8 mouse cellular contexts compared by ENCODE assay signal in genomic region chr11:6527256-6528185, GRCm38 (mm10). TPM values are rescaled to one million over a fixed set of nuclear protein-coding genes. Genes with fewer than 3 reads are reported as not detected.
A peak's percentile ranks its signal among the peaks of the same experiment; 100 is the strongest.
DNase-seq lines count a peak whose midpoint lies in the region; ATAC-seq and TF ChIP-seq lines count a peak whose summit lies in the region.

No protein-coding gene starts in this region.

- H3K4me3 ChIP-seq in thymus, adult 2 months (ENCODE audit: control insufficient read depth, insufficient read depth, low read length) = peak overlapping the region; percentile 71
- H3K4me3 ChIP-seq in limb, embryonic 11.5 days (ENCODE audit: low read depth, low read length) = peak overlapping the region; percentile 68
- peak overlapping the region; percentile 73 for H3K4me3 ChIP-seq in stomach, embryonic 14.5 days (ENCODE audit: low read depth, low read length)

- peak overlapping the region; percentile 77 for H3K9ac ChIP-seq in limb, embryonic 11.5 days (ENCODE audit: low read length)
- peak overlapping the region; percentile 90 for H3K9ac ChIP-seq in stomach, embryonic 14.5 days (replicated peaks; ENCODE audit: low read depth, low read length)

- no peak for ATAC-seq in limb, embryonic 11.5 days (ENCODE audit: insufficient number of reproducible peaks, low FRiP score, low TSS enrichment, low read depth)
- 0 out of 2 replicates have a peak, but pooled peaks have one; percentile 0 for ATAC-seq in stomach, embryonic 14.5 days (ENCODE audit: insufficient number of reproducible peaks, insufficient read depth, low FRiP score, low read depth)

- no peak for TF ChIP-seq CTCF in thymus, adult 2 months (IDR thresholded peaks at IDR 0.05; ENCODE audit: borderline replicate concordance, control insufficient read depth, extremely low read depth, insufficient read depth, low read length, poor library complexity)

- H3K27me3 ChIP-seq in thymus, adult 2 months (ENCODE audit: control insufficient read depth, insufficient read depth, low read length) = no peaks in the 10 kb centered on the region
- no peaks in the 10 kb centered on the region for H3K27me3 ChIP-seq in limb, embryonic 11.5 days (ENCODE audit: control insufficient read depth, insufficient read depth, low read length)
- H3K27me3 ChIP-seq in stomach, embryonic 14.5 days (ENCODE audit: control insufficient read depth, insufficient read depth, low read length) = no peaks in the 10 kb centered on the region

- H3K9me3 ChIP-seq in limb, embryonic 11.5 days (ENCODE audit: control insufficient read depth, low read length) = no peaks in the 10 kb centered on the region
- no peaks in the 10 kb centered on the region for H3K9me3 ChIP-seq in stomach, embryonic 14.5 days (ENCODE audit: control insufficient read depth, low read depth, low read length)

- WGBS in thymus, adult 2 months = 3% methylated on average over 10 of the region's 10 CpGs
- 15% methylated on average over 10 of the region's 10 CpGs for WGBS in limb, embryonic 11.5 days
- 15% methylated on average over 10 of the region's 10 CpGs for WGBS in stomach, embryonic 14.5 days

- no peak for TF ChIP-seq POLR2A in thymus, adult 2 months (IDR thresholded peaks at IDR 0.05; ENCODE audit: control insufficient read depth, extremely low read depth, insufficient read depth, low read length, poor library complexity)

- H3K4me2 ChIP-seq in limb, embryonic 11.5 days (ENCODE audit: low read depth, severe bottlenecking) = peak overlapping the region; percentile 88
- H3K4me2 ChIP-seq in stomach, embryonic 14.5 days (replicated peaks; ENCODE audit: low read depth, low read length) = peak overlapping the region; percentile 80

- peak overlapping the region; percentile 53 for H3K27ac ChIP-seq in thymus, adult 2 months (ENCODE audit: control insufficient read depth, insufficient read depth, low read length)
- peak overlapping the region; percentile 70; the same call in 1 of the 2 replicates for H3K27ac ChIP-seq in limb, embryonic 11.5 days (replicated peaks; ENCODE audit: low read depth, low read length)
- H3K27ac ChIP-seq in stomach, embryonic 14.5 days (ENCODE audit: low read length) = peak overlapping the region; percentile 86

- H3K36me3 ChIP-seq in thymus, adult 2 months (ENCODE audit: control insufficient read depth, insufficient read depth, low read length) = peaks cover 19% of the 10 kb centered on the region
- H3K36me3 ChIP-seq in limb, embryonic 11.5 days (ENCODE audit: control insufficient read depth, insufficient read depth, low read length) = peaks cover 16% of the 10 kb centered on the region; the same call in 1 of the 2 replicates
- peaks cover 28% of the 10 kb centered on the region for H3K36me3 ChIP-seq in stomach, embryonic 14.5 days (ENCODE audit: control insufficient read depth, insufficient read depth, low read length)

- peak; percentile 25 for DNase-seq in adrenal gland, adult 2 months
- no peak for DNase-seq in adrenal gland, postnatal 10 days
- DNase-seq in thymus, adult 2 months = no peak
- no peak for DNase-seq in thymus, postnatal 25 days
- DNase-seq in limb, embryonic 11.5 days (ENCODE audit: low spot score) = no peak
- DNase-seq in layer of hippocampus, adult 8-10 months (ENCODE audit: low spot score in 2 of 2) = no peak
- DNase-seq in right cerebral cortex, postnatal 25 days = no peak

- H3K4me1 ChIP-seq in thymus, adult 2 months (replicated peaks; ENCODE audit: control insufficient read depth, insufficient read depth, low read length) = peaks cover 11% of the 10 kb centered on the region
- no peaks in the 10 kb centered on the region for H3K4me1 ChIP-seq in limb, embryonic 11.5 days (ENCODE audit: control insufficient read depth, insufficient read depth, low read length)
- no peaks in the 10 kb centered on the region for H3K4me1 ChIP-seq in stomach, embryonic 14.5 days (ENCODE audit: control insufficient read depth, insufficient read depth, low read length)

RNA-seq across cellular contexts. Expression of gene Myo1g, which starts 6.8 kb away (rescaled TPM):
- total RNA-seq in adrenal gland, adult 2 months (2021) = 1 to 10 TPM; 2.1 to 2.6 TPM
- polyA plus RNA-seq in adrenal gland, adult 2 months (2012; rRNA removed) = 3.8 and 4.7 TPM in 2 replicates
- total RNA-seq in adrenal gland, postnatal 10 days (2021) = 1 to 10 TPM; 6.3 to 6.5 TPM
- polyA plus RNA-seq in thymus, adult 2 months (2012; rRNA removed) = 202 and 216 TPM in 2 replicates
- polyA plus RNA-seq in limb, embryonic 11.5 days (2014; fragmentation: Nextera tagmentation; extraction: Ambion mirVana) = 0.64 and 0.74 TPM in 2 replicates
- polyA plus RNA-seq in stomach, embryonic 14.5 days (2014; fragmentation: Nextera tagmentation; extraction: Ambion mirVana) = 1.1 and 1.3 TPM in 2 replicates
- total RNA-seq in layer of hippocampus, adult 8-10 months (2022) = 1 to 10 TPM in 1 of 4 experiments, under 1 TPM in 3; 0.39 to 1.3 (median 0.51) TPM

RNA-seq across cellular contexts. Expression of gene Ccm2, which starts 19.2 kb away (rescaled TPM):
- 10 to 100 TPM; 38.8 to 47.9 TPM for total RNA-seq in adrenal gland, adult 2 months (2021)
- 47.0 and 48.1 TPM in 2 replicates for polyA plus RNA-seq in adrenal gland, adult 2 months (2012; rRNA removed)
- 10 to 100 TPM; 46.4 to 47.5 TPM for total RNA-seq in adrenal gland, postnatal 10 days (2021)
- 450 and 470 TPM in 2 replicates for polyA plus RNA-seq in thymus, adult 2 months (2012; rRNA removed)
- polyA plus RNA-seq in limb, embryonic 11.5 days (2014; fragmentation: Nextera tagmentation; extraction: Ambion mirVana) = 95.1 and 96.9 TPM in 2 replicates
- polyA plus RNA-seq in stomach, embryonic 14.5 days (2014; fragmentation: Nextera tagmentation; extraction: Ambion mirVana) = 82.8 and 86.2 TPM in 2 replicates
- total RNA-seq in layer of hippocampus, adult 8-10 months (2022) = 10 to 100 TPM; 47.4 to 53.9 (median 52.2) TPM

RNA-seq across cellular contexts. Expression of gene Purb, which starts 51.8 kb away (rescaled TPM):
- total RNA-seq in adrenal gland, adult 2 months (2021) = 10 to 100 TPM; 48.9 to 58.7 TPM
- 10.1 and 11.0 TPM in 2 replicates for polyA plus RNA-seq in adrenal gland, adult 2 months (2012; rRNA removed)
- total RNA-seq in adrenal gland, postnatal 10 days (2021) = 10 to 100 TPM; 62.7 to 71.0 TPM
- 12.7 and 17.8 TPM in 2 replicates for polyA plus RNA-seq in thymus, adult 2 months (2012; rRNA removed)
- polyA plus RNA-seq in limb, embryonic 11.5 days (2014; fragmentation: Nextera tagmentation; extraction: Ambion mirVana) = 15.3 and 16.4 TPM in 2 replicates
- polyA plus RNA-seq in stomach, embryonic 14.5 days (2014; fragmentation: Nextera tagmentation; extraction: Ambion mirVana) = 34.6 and 35.5 TPM in 2 replicates
- 100 to 1,000 TPM; 202 to 239 (median 220) TPM for total RNA-seq in layer of hippocampus, adult 8-10 months (2022)

Comparison
In these comparisons a context has a peak if more than half of its experiments do, and no peak if none do; other contexts are left out.
1. RNA of gene Myo1g, which starts 6.8 kb away (polyA plus RNA-seq): 202 to 216 TPM in thymus, adult 2 months; 3.8 to 4.7 TPM in adrenal gland, adult 2 months, 1.1 to 1.3 TPM in stomach, embryonic 14.5 days and 0.64 to 0.74 TPM in limb, embryonic 11.5 days; every median in the first group is over 10 times any median in the second.
2. Peak in every context shown above with its lines, with median percentiles within 50 percentile points of each other: H3K27ac ChIP-seq and H3K4me3 ChIP-seq.